21 mouse cellular contexts compared by ENCODE assay signal in the genomic region with DNA sequence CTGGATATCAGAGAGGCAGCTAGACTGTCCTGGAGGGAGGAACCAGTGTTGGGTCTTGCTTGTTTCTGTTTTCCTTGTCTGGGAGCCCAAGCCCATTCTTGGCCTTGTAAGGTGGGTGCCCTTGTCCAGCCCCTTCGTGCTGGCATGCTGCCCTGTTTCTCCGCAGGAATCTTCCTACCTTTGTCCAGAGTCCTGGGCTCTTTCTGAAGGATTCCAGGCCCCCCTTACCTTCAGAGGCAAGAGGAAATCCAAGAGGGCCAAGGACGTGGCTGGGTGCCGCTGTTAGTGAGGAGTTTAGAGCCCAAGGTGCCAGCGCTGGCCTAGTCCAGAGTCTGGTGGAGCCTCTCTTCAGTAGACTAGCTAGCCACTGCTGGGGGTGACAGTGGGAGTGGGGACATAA. TPM values are rescaled to one million over a fixed set of nuclear protein-coding genes. Genes with fewer than 3 reads are reported as not detected.
A peak's percentile ranks its signal among the peaks of the same experiment; 100 is the strongest.
DNase-seq lines count a peak whose midpoint lies in the region; ATAC-seq and TF ChIP-seq lines count a peak whose summit lies in the region.
"Had no signal": no experiment of that assay in that cellular context is flagged by ENCODE, and none has a peak within 500 bp of the region (broad histone marks: within the 10 kb centered on the region; RNA-seq: fewer than 3 reads in every experiment).

No protein-coding gene starts in this region.

- no peaks in the 10 kb centered on the region for H3K9me3 ChIP-seq in erythroblast, embryonic 14.5 days (ENCODE audit: control insufficient read depth, low read length)
- H3K9me3 ChIP-seq in liver, embryonic 11.5 days (ENCODE audit: control insufficient read depth, low read length), result no peaks in the 10 kb centered on the region
- H3K9me3 ChIP-seq in liver, postnatal 0 days (ENCODE audit: low read length), result no peaks in the 10 kb centered on the region
- H3K9me3 ChIP-seq in liver, embryonic 14.5 days (ENCODE audit: control insufficient read depth, low read length), result no peaks in the 10 kb centered on the region
- H3K9me3 ChIP-seq: embryonic facial prominence, embryonic 12.5 days; forebrain, embryonic 13.5 days; hindbrain, embryonic 13.5 days; limb, embryonic 13.5 days had no signal

- ATAC-seq in erythroblast, adult 5-6 weeks (replicated peaks; ENCODE audit: low FRiP score, poor library complexity, severe bottlenecking), result no peak
- no peak for ATAC-seq in liver, embryonic 11.5 days (replicated peaks; ENCODE audit: low FRiP score)
- ATAC-seq in liver, postnatal 0 days, result no peak
- ATAC-seq in liver, embryonic 14.5 days (ENCODE audit: insufficient read depth), result no peak
- ATAC-seq: CD4-positive, CD25-positive, alpha-beta regulatory T cell, adult 4 months; forebrain, embryonic 13.5 days; inflammation-experienced regulatory T-cells, adult 6 months had no signal

- WGBS in liver, embryonic 11.5 days, result 88% methylated on average over 5 of the region's 5 CpGs
- WGBS in liver, postnatal 0 days (ENCODE audit: insufficient replicate concordance), result 85% methylated on average over 5 of the region's 5 CpGs
- WGBS in bone marrow, adult 2 months, result 83% methylated on average over 5 of the region's 5 CpGs
- WGBS in liver, embryonic 14.5 days (ENCODE audit: insufficient replicate concordance), result 92% methylated on average over 5 of the region's 5 CpGs

- H3K4me1 ChIP-seq in erythroblast, embryonic 14.5 days (ENCODE audit: control insufficient read depth), result peaks cover 82% of the 10 kb centered on the region
- peaks cover 47% of the 10 kb centered on the region for H3K4me1 ChIP-seq in liver, embryonic 11.5 days (replicated peaks; ENCODE audit: control insufficient read depth, insufficient read depth, low read length)
- H3K4me1 ChIP-seq in liver, postnatal 0 days (ENCODE audit: insufficient read depth), result peaks cover 44% of the 10 kb centered on the region
- peaks cover 21% of the 10 kb centered on the region for H3K4me1 ChIP-seq in bone marrow, adult 2 months (ENCODE audit: control insufficient read depth, insufficient read depth, low read length)
- H3K4me1 ChIP-seq in liver, embryonic 14.5 days (replicated peaks; ENCODE audit: control insufficient read depth in 2 of 2, insufficient read depth in 2 of 2, low read length in 1 of 2), result peaks cover 31 to 48% of the 10 kb centered on the region in 2 experiments

- H3K27me3 ChIP-seq in erythroblast, embryonic 14.5 days (ENCODE audit: control insufficient read depth), result no peaks in the 10 kb centered on the region
- H3K27me3 ChIP-seq in liver, embryonic 11.5 days (replicated peaks; ENCODE audit: control insufficient read depth, insufficient read depth, low read length), result no peaks in the 10 kb centered on the region
- no peaks in the 10 kb centered on the region for H3K27me3 ChIP-seq in liver, postnatal 0 days (ENCODE audit: insufficient read depth, low read length)
- no peaks in the 10 kb centered on the region for H3K27me3 ChIP-seq in liver, embryonic 14.5 days (ENCODE audit: control insufficient read depth, insufficient read depth, low read length)
- H3K27me3 ChIP-seq: embryonic facial prominence, embryonic 12.5 days; forebrain, embryonic 13.5 days; hindbrain, embryonic 13.5 days; limb, embryonic 13.5 days had no signal

- peak overlapping the region; percentile 47 for H3K4me3 ChIP-seq in erythroblast, embryonic 14.5 days (replicated peaks)
- no peak overlapping the region for H3K4me3 ChIP-seq in liver, embryonic 11.5 days (ENCODE audit: low read depth, low read length)
- no peak overlapping the region for H3K4me3 ChIP-seq in liver, postnatal 0 days (ENCODE audit: low read depth, low read length)
- H3K4me3 ChIP-seq in bone marrow, adult 2 months (replicated peaks; ENCODE audit: control insufficient read depth, low read depth, low read length), result no peak overlapping the region
- no peak overlapping the region for H3K4me3 ChIP-seq in liver, embryonic 14.5 days (ENCODE audit: insufficient read depth in 1 of 2, low read depth in 2 of 2, low read length in 2 of 2)
- H3K4me3 ChIP-seq: embryonic facial prominence, embryonic 12.5 days; forebrain, embryonic 13.5 days; hindbrain, embryonic 13.5 days; layer of hippocampus, adult 2 months; limb, embryonic 13.5 days had no signal

- peaks cover 78% of the 10 kb centered on the region for H3K36me3 ChIP-seq in erythroblast, embryonic 14.5 days (ENCODE audit: control insufficient read depth)
- H3K36me3 ChIP-seq in liver, embryonic 11.5 days (ENCODE audit: control insufficient read depth, insufficient read depth, low read length), result peaks cover 2% of the 10 kb centered on the region; the same call in 1 of the 2 replicates
- peaks cover 6% of the 10 kb centered on the region; the same call in 1 of the 2 replicates for H3K36me3 ChIP-seq in liver, postnatal 0 days (replicated peaks; ENCODE audit: insufficient read depth, low read length)
- peaks cover 5% of the 10 kb centered on the region; the same call in 1 of the 2 replicates for H3K36me3 ChIP-seq in liver, embryonic 14.5 days (replicated peaks; ENCODE audit: control insufficient read depth, insufficient read depth, low read depth)
- H3K36me3 ChIP-seq: embryonic facial prominence, embryonic 12.5 days; hindbrain, embryonic 13.5 days; limb, embryonic 13.5 days had no signal

- TF ChIP-seq EP300 in liver, postnatal 0 days (IDR thresholded peaks at IDR 0.05; ENCODE audit: low read depth), result no peak
- no peak for TF ChIP-seq EP300 in liver, embryonic 14.5 days (IDR thresholded peaks at IDR 0.05; ENCODE audit: low read depth)

- no peak for TF ChIP-seq CTCF in liver, postnatal 0 days (IDR thresholded peaks at IDR 0.05; ENCODE audit: low read depth)
- no peak for TF ChIP-seq CTCF in bone marrow, adult 2 months (IDR thresholded peaks at IDR 0.05; ENCODE audit: control insufficient read depth, insufficient read depth, low read length)
- TF ChIP-seq CTCF in liver, embryonic 14.5 days (IDR thresholded peaks at IDR 0.05; ENCODE audit: low read depth), result no peak

- H3K9ac ChIP-seq in liver, embryonic 11.5 days (ENCODE audit: low read depth, low read length), result peak overlapping the region; percentile 1; the same call in 1 of the 2 replicates
- H3K9ac ChIP-seq in liver, postnatal 0 days (replicated peaks), result no peak overlapping the region
- no peak overlapping the region for H3K9ac ChIP-seq in liver, embryonic 14.5 days (replicated peaks)
- H3K9ac ChIP-seq: embryonic facial prominence, embryonic 12.5 days; forebrain, embryonic 13.5 days; hindbrain, embryonic 13.5 days; limb, embryonic 13.5 days; lung, embryonic 14.5 days had no signal

- DNase-seq in liver, embryonic 11.5 days (ENCODE audit: low spot score), result no peak
- no peak for DNase-seq in liver, postnatal 0 days
- DNase-seq in liver, embryonic 14.5 days (ENCODE audit: low read depth in 3 of 3, low spot score in 3 of 3), result no peak
- DNase-seq in MN1 (ENCODE audit: low spot score), result no peak
- DNase-seq: adrenal gland, postnatal 25 days; kidney, adult 9 months; lung, embryonic 14.5 days; thymus, adult 2 months had no signal

- H3K4me2 ChIP-seq in liver, embryonic 11.5 days, result no peak overlapping the region
- no peak overlapping the region for H3K4me2 ChIP-seq in liver, postnatal 0 days (ENCODE audit: low read depth, low read length)
- peak overlapping the region; percentile 83; the same call in 1 of the 2 replicates for H3K4me2 ChIP-seq in liver, embryonic 14.5 days (ENCODE audit: low read depth)
- H3K4me2 ChIP-seq: embryonic facial prominence, embryonic 12.5 days; forebrain, embryonic 13.5 days; hindbrain, embryonic 13.5 days; limb, embryonic 13.5 days; lung, embryonic 14.5 days had no signal

- TF ChIP-seq POLR2A in bone marrow, adult 2 months (IDR thresholded peaks at IDR 0.05; ENCODE audit: borderline replicate concordance, control insufficient read depth, low read depth, low read length), result no peak

- peak overlapping the region; percentile 34; the same call in 1 of the 2 replicates for H3K27ac ChIP-seq in liver, embryonic 11.5 days (ENCODE audit: low read depth, low read length)
- H3K27ac ChIP-seq in liver, postnatal 0 days (ENCODE audit: low read depth), result no peak overlapping the region
- H3K27ac ChIP-seq in bone marrow, adult 2 months (ENCODE audit: control insufficient read depth, insufficient read depth, low read depth, low read length, poor library complexity), result 0 out of 2 replicates have a peak overlapping the region, but pooled peaks have one; percentile 10
- peak overlapping the region; percentile 95 for H3K27ac ChIP-seq in liver, embryonic 14.5 days
- H3K27ac ChIP-seq: embryonic facial prominence, embryonic 12.5 days; forebrain, embryonic 13.5 days; hindbrain, embryonic 13.5 days; limb, embryonic 13.5 days; stomach, postnatal 0 days had no signal

RNA-seq across cellular contexts. Expression of gene Stk10, which starts 11.4 kb away (rescaled TPM):
- 2.8 and 3.8 TPM in 2 replicates for polyA plus RNA-seq in erythroblast, embryonic 14.5 days (2012)
- 11.5 and 18.3 TPM in 2 replicates for total RNA-seq in erythroblast, adult 5-6 weeks (2015; ENCODE audit: low replicate concordance)
- total RNA-seq in erythroblast, adult 5-6 weeks (2017; ENCODE audit: low replicate concordance), result 9.9 and 19.2 TPM in 2 replicates
- polyA plus RNA-seq in liver, embryonic 11.5 days (2014; fragmentation: Nextera tagmentation; extraction: Ambion mirVana), result 4.8 and 5.8 TPM in 2 replicates
- 2.2 and 2.3 TPM in 2 replicates for polyA plus RNA-seq in liver, postnatal 0 days (2015; fragmentation: Nextera tagmentation; extraction: Ambion mirVana)
- polyA plus RNA-seq in bone marrow, adult 2 months (2011; ENCODE audit: insufficient read depth, insufficient read length, low replicate concordance, missing spikeins), result 17.6 and 23.9 TPM in 2 replicates
- polyA plus RNA-seq in liver, embryonic 14.5 days (2012; rRNA removed), result 4.0 and 4.9 TPM in 2 replicates
- 1.9 and 3.2 TPM in 2 replicates for polyA plus RNA-seq in liver, embryonic 14.5 days (2014; fragmentation: Nextera tagmentation; extraction: Ambion mirVana)

RNA-seq across cellular contexts. Expression of gene Efcab9, which starts 12.6 kb away (rescaled TPM):
- 0.07 TPM in 1 of 2 replicates, not detected in the other for polyA plus RNA-seq in erythroblast, embryonic 14.5 days (2012)
- total RNA-seq in erythroblast, adult 5-6 weeks (2015; ENCODE audit: low replicate concordance), result not detected in 2 replicates
- not detected in 2 replicates for total RNA-seq in erythroblast, adult 5-6 weeks (2017; ENCODE audit: low replicate concordance)
- polyA plus RNA-seq in liver, embryonic 11.5 days (2014; fragmentation: Nextera tagmentation; extraction: Ambion mirVana), result 0.25 and 0.49 TPM in 2 replicates
- 0.17 and 0.21 TPM in 2 replicates for polyA plus RNA-seq in liver, postnatal 0 days (2015; fragmentation: Nextera tagmentation; extraction: Ambion mirVana)
- not detected in 2 replicates for polyA plus RNA-seq in bone marrow, adult 2 months (2011; ENCODE audit: insufficient read depth, insufficient read length, low replicate concordance, missing spikeins)
- 0.18 and 0.26 TPM in 2 replicates for polyA plus RNA-seq in liver, embryonic 14.5 days (2012; rRNA removed)
- polyA plus RNA-seq in liver, embryonic 14.5 days (2014; fragmentation: Nextera tagmentation; extraction: Ambion mirVana), result 0.19 and 0.22 TPM in 2 replicates
- total RNA-seq: midbrain, postnatal 0 days had no signal
- polyA plus RNA-seq: hindbrain, embryonic 13.5 days; midbrain, postnatal 0 days; neural tube, embryonic 14.5 days had no signal
